Mouse (Mus musculus) brain, embryonic 14.5 days (tissue): Measurements from ENCODE around the gene Tbc1d30. TPM values are rescaled to one million over a fixed set of nuclear protein-coding genes. Genes with fewer than 3 reads are reported as not detected.
A peak's percentile ranks its signal among the peaks of the same experiment; 100 is the strongest.

Experiments used
- DNase-seq: peaks from one replicate; pipeline ENCODE4 v3.0.0-alpha.2; 2011; ENCODE audit warnings: low read depth
- CTCF ChIP-seq: fragments of 200-500 bp; IDR thresholded peaks from 2 replicates; pipeline ENCODE4 v1.5.1; 2012; ENCODE audit warnings: inconsistent platforms, mild to moderate bottlenecking, moderate library complexity, borderline replicate concordance; ENCODE audit not compliant: insufficient read depth, insufficient read length; ENCODE audit errors: extremely low read depth
- POLR2A ChIP-seq: fragments of 200-500 bp; IDR thresholded peaks from 2 replicates; pipeline ENCODE4 v1.6.1; 2012; ENCODE audit warnings: mild to moderate bottlenecking, inconsistent platforms, borderline replicate concordance; ENCODE audit not compliant: poor library complexity, insufficient read depth, insufficient read length, severe bottlenecking; ENCODE audit errors: extremely low read depth
- polyA plus RNA-seq: library from polyadenylated mRNA; depleted of rRNA; stranded (reverse); fragments of >200 nt; gene quantifications from 2 replicates; pipeline ENCODE4 v1.2.3, GENCODE M21; 2012

Gene Tbc1d30
- polyA plus RNA-seq, 1 experiment: 25.1 TPM

- TF ChIP-seq CTCF: no peak
- TF ChIP-seq POLR2A: no peak
Observed at GRCm38 (mm10) chr10:121300659-121301058, 50.4 kb downstream of the Tbc1d30 start.

DNA sequence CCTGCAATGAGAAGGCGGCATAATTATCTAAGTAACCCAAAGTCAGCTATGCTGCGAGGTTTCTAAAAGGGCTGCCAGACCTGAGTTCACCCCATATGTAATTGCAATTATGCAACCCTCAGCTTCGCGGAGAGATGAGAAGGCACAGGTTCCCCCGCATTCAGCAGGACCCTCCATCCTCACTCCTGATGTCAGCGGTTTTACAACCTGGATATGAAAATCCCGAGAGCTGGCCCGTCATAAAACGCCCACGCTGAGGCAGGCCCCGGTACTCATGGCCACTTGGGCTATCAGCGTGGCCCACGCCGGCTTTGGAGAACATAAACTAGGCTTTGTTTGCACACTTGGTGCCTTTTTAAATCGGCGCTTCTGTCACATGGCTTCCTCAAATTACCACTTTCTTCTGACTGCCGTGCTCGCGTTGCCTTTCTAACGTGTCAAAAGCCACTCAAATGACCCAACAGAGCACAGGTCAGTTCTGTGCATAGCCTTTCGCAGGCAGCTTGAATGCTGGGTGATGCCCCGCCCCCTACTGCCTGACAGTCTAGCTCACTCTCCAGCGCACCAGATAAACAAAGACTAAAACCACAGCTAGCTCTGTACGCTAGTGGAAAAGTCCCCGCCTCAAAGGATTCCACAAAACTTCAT is 53.9 kb downstream of the Tbc1d30 start:
- peak; percentile 68 for DNase-seq
- TF ChIP-seq CTCF (no peak), POLR2A (no peak)

More at GRCm38 (mm10) chr10:121300659-121301058, 50.4 kb downstream of the Tbc1d30 start:
- no peak for DNase-seq

GRCm38 (mm10) chr10:121294471-121294870 is 56.6 kb downstream of the Tbc1d30 start:
- TF ChIP-seq POLR2A: no peak
- no peak for TF ChIP-seq CTCF
- no peak for DNase-seq

GRCm38 (mm10) chr10:121293829-121294228 is 57.2 kb downstream of the Tbc1d30 start:
- DNase-seq: no peak
- TF ChIP-seq POLR2A (no peak), CTCF (no peak)

GRCm38 (mm10) chr10:121291272-121291917 is 59.7 kb downstream of the Tbc1d30 start:
- DNase-seq: no peak
- TF ChIP-seq POLR2A: no peak
- no peak for TF ChIP-seq CTCF

- peak; percentile 94 for DNase-seq
- TF ChIP-seq POLR2A (no peak), CTCF (no peak)
Observed at GRCm38 (mm10) chr10:121290682-121291078, 60.4 kb downstream of the Tbc1d30 start.

GRCm38 (mm10) chr10:121289970-121290681 is 61.0 kb downstream of the Tbc1d30 start:
- DNase-seq: peak; percentile 54
- peak; percentile 52; the same call in 1 of the 2 replicates for TF ChIP-seq CTCF
- TF ChIP-seq POLR2A: no peak

DNA sequence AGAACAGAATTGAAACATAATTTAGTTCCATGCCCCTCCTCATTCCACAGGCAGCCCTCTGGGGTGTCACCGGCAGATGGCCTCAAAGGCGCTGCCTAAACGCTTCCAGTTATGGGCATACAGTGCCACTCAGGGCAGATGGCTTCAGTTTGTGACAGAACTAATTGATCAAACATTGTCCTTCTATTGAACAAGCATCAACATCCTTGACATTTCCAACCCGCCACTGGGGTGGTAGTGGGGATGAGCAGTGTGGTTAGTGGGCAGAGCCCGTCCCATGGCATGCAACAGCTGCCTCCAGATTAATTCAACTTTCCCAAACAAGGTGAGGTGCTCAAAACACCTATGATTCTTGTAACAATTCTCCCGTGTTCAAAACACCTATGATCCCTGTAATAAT is 68.2 kb downstream of the Tbc1d30 start:
- no peak for DNase-seq
- no peak for TF ChIP-seq POLR2A
- no peak for TF ChIP-seq CTCF

DNA sequence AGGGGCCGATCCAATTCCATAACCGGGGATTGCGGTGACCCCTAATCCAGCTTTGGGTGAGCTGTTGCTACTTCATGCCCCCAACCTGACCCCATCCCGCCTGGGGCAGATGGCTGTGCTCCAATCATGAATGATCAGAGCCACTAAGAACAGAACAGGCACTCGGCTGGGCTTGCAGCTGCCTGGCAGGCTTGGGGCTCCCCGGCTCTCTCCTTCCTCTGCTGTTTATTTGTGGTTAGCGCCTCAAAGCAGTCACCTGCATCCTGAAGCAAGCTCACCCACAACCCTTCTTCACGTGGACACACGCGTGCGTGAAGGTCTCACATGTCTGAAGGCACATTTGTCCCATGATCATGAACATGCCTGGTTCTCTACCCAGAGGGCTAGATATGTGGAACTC is 68.6 kb downstream of the Tbc1d30 start:
- TF ChIP-seq CTCF (no peak), POLR2A (no peak)
- DNase-seq: no peak

- DNase-seq: no peak
Observed at GRCm38 (mm10) chr10:121280943-121281342, 70.1 kb downstream of the Tbc1d30 start.

DNA sequence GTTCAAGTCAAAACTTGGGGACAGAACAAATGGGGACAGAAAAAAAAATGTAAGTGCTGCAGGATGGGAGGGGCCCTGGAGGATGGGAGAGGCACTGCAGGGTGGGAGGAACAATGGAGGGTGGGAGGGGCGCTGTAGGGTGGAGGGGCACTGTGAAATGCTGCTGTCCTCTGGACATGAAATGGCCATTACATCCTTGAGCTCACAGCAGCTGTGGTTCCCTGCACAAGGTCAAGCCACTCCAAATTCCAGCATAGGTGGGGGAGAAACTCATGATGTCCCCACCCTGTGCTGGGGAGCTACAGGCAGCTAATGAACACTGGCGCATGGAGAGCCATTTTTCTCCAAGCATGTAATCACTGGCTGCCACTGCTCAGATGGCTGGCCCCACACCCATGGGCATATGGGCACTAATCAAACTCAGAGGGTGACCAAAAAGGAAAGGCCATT is 74.0 kb downstream of the Tbc1d30 start:
- DNase-seq: no peak
- TF ChIP-seq CTCF: no peak; the same call in 1 of the 2 replicates
- TF ChIP-seq POLR2A: no peak

More at GRCm38 (mm10) chr10:121280943-121281342, 70.1 kb downstream of the Tbc1d30 start:
- no peak for TF ChIP-seq CTCF
- no peak for TF ChIP-seq POLR2A
